Mouse (Mus musculus): ENCODE results near the gene Ren1. TPM values are rescaled to one million over a fixed set of nuclear protein-coding genes. Genes with fewer than 3 reads are reported as not detected.

Gene Ren1
- polyA plus RNA-seq, 2 experiments, result 0.48 to 2.8 TPM

GRCm38 (mm10) chr1:133400014-133400725 lies 49.9 kb downstream of the Ren1 start:
- H3K4me2 ChIP-seq (replicated peaks; ENCODE audit: low read depth, low read length, severe bottlenecking), result no peak overlapping the region
- H3K4me3 ChIP-seq (replicated peaks; ENCODE audit: low read length), result no peak overlapping the region
- no peak overlapping the region for H3K27ac ChIP-seq (replicated peaks; ENCODE audit: low read depth, low read length)
- no peaks in the 10 kb centered on the region for H3K27me3 ChIP-seq (ENCODE audit: control insufficient read depth, insufficient read depth, low read length)
- DNase-seq (ENCODE audit: low spot score) (no peak), ATAC-seq (ENCODE audit: low FRiP score, low read depth) (no peak)
- 71% methylated on average over 13 of the region's 13 CpGs for WGBS
- H3K9me3 ChIP-seq (ENCODE audit: control insufficient read depth, low read length), result no peaks in the 10 kb centered on the region
- H3K4me1 ChIP-seq (ENCODE audit: control insufficient read depth, insufficient read depth, low read length), result peaks cover 3% of the 10 kb centered on the region; the same call in 1 of the 2 replicates
- no peak overlapping the region for H3K9ac ChIP-seq (ENCODE audit: low read depth, low read length, severe bottlenecking)
- no peaks in the 10 kb centered on the region for H3K36me3 ChIP-seq (ENCODE audit: control insufficient read depth, insufficient read depth, low read length)
- no peak for TF ChIP-seq POLR2A (IDR thresholded peaks at IDR 0.05; ENCODE audit: borderline replicate concordance, extremely low read depth, insufficient read depth, insufficient read length)

- no peak for ATAC-seq (ENCODE audit: low FRiP score, low read depth)
- no peak overlapping the region for H3K4me3 ChIP-seq (replicated peaks; ENCODE audit: low read length)
- H3K27me3 ChIP-seq (ENCODE audit: control insufficient read depth, insufficient read depth, low read length), result no peaks in the 10 kb centered on the region
- H3K4me2 ChIP-seq (replicated peaks; ENCODE audit: low read depth, low read length, severe bottlenecking), result no peak overlapping the region
- H3K27ac ChIP-seq (replicated peaks; ENCODE audit: low read depth, low read length), result no peak overlapping the region
- H3K4me1 ChIP-seq (ENCODE audit: control insufficient read depth, insufficient read depth, low read length), result no peaks in the 10 kb centered on the region
- H3K36me3 ChIP-seq (ENCODE audit: control insufficient read depth, insufficient read depth, low read length), result no peaks in the 10 kb centered on the region
- no peak overlapping the region for H3K9ac ChIP-seq (ENCODE audit: low read depth, low read length, severe bottlenecking)
- WGBS, result 81% methylated on average over 4 of the region's 4 CpGs
- H3K9me3 ChIP-seq (ENCODE audit: control insufficient read depth, low read length), result no peaks in the 10 kb centered on the region
- no peak for DNase-seq (ENCODE audit: low spot score)
- no peak for TF ChIP-seq POLR2A (IDR thresholded peaks at IDR 0.05; ENCODE audit: borderline replicate concordance, extremely low read depth, insufficient read depth, insufficient read length)
These were observed 53.7 kb downstream of the Ren1 start for GRCm38 (mm10) chr1:133404005-133404404.

GRCm38 (mm10) chr1:133406614-133407013 lies 56.3 kb downstream of the Ren1 start:
- TF ChIP-seq POLR2A (IDR thresholded peaks at IDR 0.05; ENCODE audit: borderline replicate concordance, extremely low read depth, insufficient read depth, insufficient read length), result no peak
- H3K4me3 ChIP-seq (replicated peaks; ENCODE audit: low read length), result no peak overlapping the region
- H3K36me3 ChIP-seq (ENCODE audit: control insufficient read depth, insufficient read depth, low read length), result no peaks in the 10 kb centered on the region
- DNase-seq (ENCODE audit: low spot score) (no peak), ATAC-seq (ENCODE audit: low FRiP score, low read depth) (no peak)
- H3K9ac ChIP-seq (ENCODE audit: low read depth, low read length, severe bottlenecking), result no peak overlapping the region
- H3K9me3 ChIP-seq (ENCODE audit: control insufficient read depth, low read length), result no peaks in the 10 kb centered on the region
- 84% methylated on average over 7 of the region's 7 CpGs for WGBS
- H3K4me1 ChIP-seq (ENCODE audit: control insufficient read depth, insufficient read depth, low read length), result no peaks in the 10 kb centered on the region
- no peak overlapping the region for H3K4me2 ChIP-seq (replicated peaks; ENCODE audit: low read depth, low read length, severe bottlenecking)
- no peak overlapping the region for H3K27ac ChIP-seq (replicated peaks; ENCODE audit: low read depth, low read length)
- H3K27me3 ChIP-seq (ENCODE audit: control insufficient read depth, insufficient read depth, low read length), result no peaks in the 10 kb centered on the region

DNA sequence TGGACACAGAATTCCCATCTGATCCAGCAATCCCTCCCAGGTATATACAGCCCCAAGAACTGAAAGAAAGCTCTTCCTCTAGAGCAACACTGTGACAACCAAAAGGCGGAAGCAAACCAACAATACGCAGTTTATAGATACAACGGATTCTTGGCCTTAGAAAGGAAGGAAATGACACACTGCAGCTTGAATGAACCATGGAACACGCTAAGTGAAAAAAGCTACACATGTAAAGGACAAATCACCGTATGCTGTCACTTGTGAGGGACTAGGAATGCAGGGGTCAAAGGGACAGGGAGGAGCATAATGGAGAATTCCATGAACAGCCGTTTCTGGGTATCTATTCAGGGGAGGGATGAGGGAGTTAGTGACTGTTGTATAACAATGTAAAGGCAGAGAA lies 57.1 kb downstream of the Ren1 start:
- Histone ChIP-seq H3K4me3 (replicated peaks; ENCODE audit: low read length) (no peak overlapping the region), H3K4me2 (replicated peaks; ENCODE audit: low read depth, low read length, severe bottlenecking) (no peak overlapping the region), H3K36me3 (ENCODE audit: control insufficient read depth, insufficient read depth, low read length) (no peaks in the 10 kb centered on the region), H3K27ac (replicated peaks; ENCODE audit: low read depth, low read length) (no peak overlapping the region), H3K9ac (ENCODE audit: low read depth, low read length, severe bottlenecking) (no peak overlapping the region), H3K4me1 (ENCODE audit: control insufficient read depth, insufficient read depth, low read length) (no peaks in the 10 kb centered on the region), H3K9me3 (ENCODE audit: control insufficient read depth, low read length) (no peaks in the 10 kb centered on the region), H3K27me3 (ENCODE audit: control insufficient read depth, insufficient read depth, low read length) (no peaks in the 10 kb centered on the region)
- 65% methylated on average over 6 of the region's 6 CpGs for WGBS
- no peak for TF ChIP-seq POLR2A (IDR thresholded peaks at IDR 0.05; ENCODE audit: borderline replicate concordance, extremely low read depth, insufficient read depth, insufficient read length)
- ATAC-seq (ENCODE audit: low FRiP score, low read depth), result no peak
- no peak for DNase-seq (ENCODE audit: low spot score)

GRCm38 (mm10) chr1:133408321-133408720 lies 58.0 kb downstream of the Ren1 start:
- Histone ChIP-seq H3K27me3 (ENCODE audit: control insufficient read depth, insufficient read depth, low read length) (no peaks in the 10 kb centered on the region), H3K4me3 (replicated peaks; ENCODE audit: low read length) (no peak overlapping the region), H3K36me3 (ENCODE audit: control insufficient read depth, insufficient read depth, low read length) (no peaks in the 10 kb centered on the region), H3K4me2 (replicated peaks; ENCODE audit: low read depth, low read length, severe bottlenecking) (no peak overlapping the region), H3K9ac (ENCODE audit: low read depth, low read length, severe bottlenecking) (no peak overlapping the region), H3K9me3 (ENCODE audit: control insufficient read depth, low read length) (no peaks in the 10 kb centered on the region), H3K4me1 (ENCODE audit: control insufficient read depth, insufficient read depth, low read length) (peaks cover 5% of the 10 kb centered on the region; the same call in 1 of the 2 replicates), H3K27ac (replicated peaks; ENCODE audit: low read depth, low read length) (no peak overlapping the region)
- DNase-seq (ENCODE audit: low spot score), result no peak
- WGBS, result 32% methylated on average over 9 of the region's 9 CpGs
- ATAC-seq (ENCODE audit: low FRiP score, low read depth), result no peak
- TF ChIP-seq POLR2A (IDR thresholded peaks at IDR 0.05; ENCODE audit: borderline replicate concordance, extremely low read depth, insufficient read depth, insufficient read length), result no peak
